Mouse (Mus musculus): ENCODE measurements around the gene Ucp2. TPM values are rescaled to one million over a fixed set of nuclear protein-coding genes. Genes with fewer than 3 reads are reported as not detected.

Gene Ucp2
- polyA plus RNA-seq, 1 experiment = 42.0 TPM

DNA sequence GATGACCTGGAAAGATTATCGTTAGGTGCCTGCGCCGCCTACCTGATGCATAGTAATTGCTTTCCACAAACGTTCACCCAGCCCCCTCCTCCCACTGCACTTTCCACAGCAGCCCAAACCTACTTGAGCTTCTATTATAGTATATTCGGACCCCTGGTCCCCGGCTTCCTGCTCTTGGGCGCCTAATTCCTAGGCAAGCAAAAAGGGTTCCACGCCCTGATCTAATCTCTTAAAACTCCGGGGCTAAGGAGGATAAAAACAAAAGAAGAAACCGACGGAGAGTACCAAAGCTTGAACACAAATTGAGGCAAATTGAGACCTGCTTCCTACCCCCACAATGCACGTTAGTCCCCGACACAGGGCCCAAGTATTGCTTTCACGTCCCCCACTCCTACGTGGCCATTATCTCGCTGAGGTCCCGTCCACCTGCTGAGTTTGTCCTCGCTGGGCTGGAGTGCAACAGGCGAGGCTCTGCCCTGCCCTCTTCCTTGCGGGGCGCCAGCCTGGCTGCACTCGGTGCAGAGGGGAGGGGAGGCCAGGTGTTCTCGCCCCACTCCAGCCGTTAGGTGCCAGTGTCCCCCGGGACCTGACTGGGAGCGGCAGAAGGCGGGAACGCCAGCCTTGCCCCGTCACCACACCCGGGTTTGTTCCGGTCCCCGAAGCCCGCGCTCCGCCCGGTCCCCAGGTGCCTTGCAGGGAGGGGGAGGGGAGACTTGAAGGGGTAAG, 583 bp upstream of the Ucp2 start:
- TF ChIP-seq POLR2A (IDR thresholded peaks at IDR 0.05; ENCODE audit: extremely low read depth, insufficient read depth, low read length) (no peak), CTCF (IDR thresholded peaks at IDR 0.05; ENCODE audit: extremely low read depth, insufficient read depth, low read length) (no peak)
- peak overlapping the region; percentile 28; the same call in 1 of the 2 replicates for H3K4me3 ChIP-seq (ENCODE audit: insufficient read depth, low read length)
- H3K4me1 ChIP-seq (ENCODE audit: control insufficient read depth, insufficient read depth, low read length) = no peaks in the 10 kb centered on the region; the same call in 1 of the 2 replicates
- H3K27ac ChIP-seq (ENCODE audit: insufficient read depth, low read length) = no peak overlapping the region

GRCm38 (mm10) chr7:100493484-100494414, 612 bp downstream of the Ucp2 start:
- TF ChIP-seq CTCF (IDR thresholded peaks at IDR 0.05; ENCODE audit: extremely low read depth, insufficient read depth, low read length) (no peak), POLR2A (IDR thresholded peaks at IDR 0.05; ENCODE audit: extremely low read depth, insufficient read depth, low read length) (no peak)
- Histone ChIP-seq H3K27ac (ENCODE audit: insufficient read depth, low read length) (0 out of 2 replicates have a peak overlapping the region, but pooled peaks have one; percentile 17), H3K4me3 (ENCODE audit: insufficient read depth, low read length) (peak overlapping the region; percentile 28), H3K4me1 (ENCODE audit: control insufficient read depth, insufficient read depth, low read length) (no peaks in the 10 kb centered on the region; the same call in 1 of the 2 replicates)

DNA sequence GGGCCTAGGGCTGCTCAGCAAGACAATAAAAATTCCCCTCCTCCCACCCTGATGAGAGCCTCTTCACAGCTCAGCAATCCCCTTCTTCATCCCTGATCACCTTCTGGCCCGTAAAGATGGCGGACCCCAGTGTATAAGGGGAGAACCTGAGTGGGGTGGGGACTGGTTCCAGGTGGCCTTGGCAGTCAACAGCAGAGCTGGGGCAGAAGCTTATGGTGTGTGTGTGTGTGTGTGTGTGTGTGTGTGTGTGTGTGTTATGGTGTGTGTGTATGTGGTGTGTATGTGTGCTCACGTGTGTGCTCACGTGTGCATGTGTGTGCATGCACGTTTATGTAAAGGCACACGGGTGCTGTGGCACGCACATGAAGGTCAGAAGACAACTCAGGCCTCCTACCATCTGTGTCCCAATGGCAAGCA, 1.3 kb downstream of the Ucp2 start:
- no peak overlapping the region for H3K27ac ChIP-seq (ENCODE audit: insufficient read depth, low read length)
- H3K4me3 ChIP-seq (ENCODE audit: insufficient read depth, low read length) = peak overlapping the region; percentile 28
- TF ChIP-seq CTCF (IDR thresholded peaks at IDR 0.05; ENCODE audit: extremely low read depth, insufficient read depth, low read length) (no peak), POLR2A (IDR thresholded peaks at IDR 0.05; ENCODE audit: extremely low read depth, insufficient read depth, low read length) (no peak)
- H3K4me1 ChIP-seq (ENCODE audit: control insufficient read depth, insufficient read depth, low read length) = no peaks in the 10 kb centered on the region; the same call in 1 of the 2 replicates

DNA sequence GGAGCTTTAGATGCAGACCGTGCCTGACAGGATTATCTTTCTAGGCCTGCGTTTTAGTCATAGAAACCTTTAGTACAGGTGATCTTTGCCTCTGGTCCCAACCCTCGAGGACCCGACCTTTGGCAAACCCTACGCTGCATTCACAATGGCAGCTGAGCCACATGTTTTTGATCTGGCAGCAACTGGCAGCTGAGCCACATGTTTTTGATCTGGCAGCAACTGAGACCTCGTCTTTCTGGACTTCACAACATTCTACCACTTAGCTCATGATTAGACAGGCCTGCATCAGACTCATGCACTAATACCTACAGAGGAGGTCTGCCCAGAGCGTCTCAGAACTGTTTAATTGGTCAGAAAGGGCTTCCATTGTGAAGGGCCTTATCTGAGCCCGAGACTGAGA, 1.9 kb downstream of the Ucp2 start:
- no peaks in the 10 kb centered on the region; the same call in 1 of the 2 replicates for H3K4me1 ChIP-seq (ENCODE audit: control insufficient read depth, insufficient read depth, low read length)
- TF ChIP-seq CTCF (IDR thresholded peaks at IDR 0.05; ENCODE audit: extremely low read depth, insufficient read depth, low read length) = no peak
- TF ChIP-seq POLR2A (IDR thresholded peaks at IDR 0.05; ENCODE audit: extremely low read depth, insufficient read depth, low read length) = no peak
- peak overlapping the region; percentile 6 for H3K4me3 ChIP-seq (ENCODE audit: insufficient read depth, low read length)
- peak overlapping the region; percentile 38 for H3K27ac ChIP-seq (ENCODE audit: insufficient read depth, low read length)

- H3K4me1 ChIP-seq (ENCODE audit: control insufficient read depth, insufficient read depth, low read length) = no peaks in the 10 kb centered on the region; the same call in 1 of the 2 replicates
- peak overlapping the region; percentile 6 for H3K4me3 ChIP-seq (ENCODE audit: insufficient read depth, low read length)
- H3K27ac ChIP-seq (ENCODE audit: insufficient read depth, low read length) = peak overlapping the region; percentile 38
- TF ChIP-seq POLR2A (IDR thresholded peaks at IDR 0.05; ENCODE audit: extremely low read depth, insufficient read depth, low read length) (no peak), CTCF (IDR thresholded peaks at IDR 0.05; ENCODE audit: extremely low read depth, insufficient read depth, low read length) (no peak)
Observed at GRCm38 (mm10) chr7:100495581-100496251, 2.6 kb downstream of the Ucp2 start.

DNA sequence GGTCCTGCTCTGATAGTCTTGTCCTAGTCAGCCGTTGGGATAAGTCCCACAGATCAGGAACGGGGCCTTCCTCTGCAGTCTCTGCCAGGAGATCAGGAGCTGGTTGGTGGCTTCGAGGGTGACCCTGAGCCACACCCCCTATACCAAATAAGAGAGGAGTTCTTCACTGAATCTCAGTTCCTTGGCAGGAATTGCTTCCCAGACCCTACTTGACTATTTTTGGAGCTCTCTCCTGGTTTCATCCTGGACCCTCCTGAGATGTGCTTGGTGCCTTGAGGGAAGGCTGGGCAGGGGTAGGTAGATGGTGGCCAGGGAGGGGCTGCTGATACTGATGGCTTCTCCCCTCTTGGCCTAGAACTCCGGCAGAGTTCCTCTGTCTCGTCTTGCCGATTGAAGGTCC, 3.2 kb downstream of the Ucp2 start:
- no peak overlapping the region for H3K27ac ChIP-seq (ENCODE audit: insufficient read depth, low read length)
- H3K4me1 ChIP-seq (ENCODE audit: control insufficient read depth, insufficient read depth, low read length) = no peaks in the 10 kb centered on the region; the same call in 1 of the 2 replicates
- H3K4me3 ChIP-seq (ENCODE audit: insufficient read depth, low read length) = no peak overlapping the region
- TF ChIP-seq POLR2A (IDR thresholded peaks at IDR 0.05; ENCODE audit: extremely low read depth, insufficient read depth, low read length) (no peak), CTCF (IDR thresholded peaks at IDR 0.05; ENCODE audit: extremely low read depth, insufficient read depth, low read length) (no peak)

DNA sequence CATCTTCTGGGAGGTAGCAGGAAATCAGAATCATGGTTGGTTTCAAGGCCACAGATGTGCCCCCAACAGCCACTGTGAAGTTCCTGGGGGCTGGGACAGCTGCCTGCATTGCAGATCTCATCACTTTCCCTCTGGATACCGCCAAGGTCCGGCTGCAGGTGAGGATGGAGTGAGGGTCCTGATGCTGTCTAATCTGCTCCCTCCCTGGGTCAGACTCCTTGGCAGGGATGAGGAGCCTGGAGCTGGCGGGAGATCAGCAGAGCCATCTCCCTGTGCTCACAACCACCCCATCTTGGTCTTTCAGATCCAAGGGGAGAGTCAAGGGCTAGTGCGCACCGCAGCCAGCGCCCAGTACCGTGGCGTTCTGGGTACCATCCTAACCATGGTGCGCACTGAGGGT, 3.7 kb downstream of the Ucp2 start:
- H3K27ac ChIP-seq (ENCODE audit: insufficient read depth, low read length) = no peak overlapping the region

DNA sequence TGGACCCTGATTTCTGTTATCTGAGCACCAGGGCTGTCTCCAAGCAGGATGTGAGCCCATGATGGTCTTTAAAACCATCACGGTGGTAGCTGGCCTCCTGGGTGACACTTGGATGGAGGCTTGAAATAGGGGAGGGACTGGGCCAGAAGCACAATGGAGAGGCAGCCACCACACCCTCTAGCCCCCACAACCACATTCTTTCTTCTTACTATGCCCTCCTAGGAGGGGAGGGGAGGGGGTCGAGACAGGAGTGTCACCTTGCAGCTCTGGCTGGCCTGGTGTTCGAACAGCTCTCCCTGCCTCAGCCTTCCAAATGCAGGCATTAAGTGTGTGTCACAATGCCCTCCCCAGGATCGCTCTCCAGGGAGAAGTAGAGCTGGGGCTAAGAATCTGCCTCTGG, 4.3 kb downstream of the Ucp2 start:
- TF ChIP-seq POLR2A (IDR thresholded peaks at IDR 0.05; ENCODE audit: extremely low read depth, insufficient read depth, low read length) (no peak), CTCF (IDR thresholded peaks at IDR 0.05; ENCODE audit: extremely low read depth, insufficient read depth, low read length) (no peak)

More for the DNA sequence above, 3.7 kb downstream of the Ucp2 start:
- no peak overlapping the region for H3K4me3 ChIP-seq (ENCODE audit: insufficient read depth, low read length)
- H3K4me1 ChIP-seq (ENCODE audit: control insufficient read depth, insufficient read depth, low read length) = no peaks in the 10 kb centered on the region; the same call in 1 of the 2 replicates
- TF ChIP-seq POLR2A (IDR thresholded peaks at IDR 0.05; ENCODE audit: extremely low read depth, insufficient read depth, low read length) (no peak), CTCF (IDR thresholded peaks at IDR 0.05; ENCODE audit: extremely low read depth, insufficient read depth, low read length) (no peak)

DNA sequence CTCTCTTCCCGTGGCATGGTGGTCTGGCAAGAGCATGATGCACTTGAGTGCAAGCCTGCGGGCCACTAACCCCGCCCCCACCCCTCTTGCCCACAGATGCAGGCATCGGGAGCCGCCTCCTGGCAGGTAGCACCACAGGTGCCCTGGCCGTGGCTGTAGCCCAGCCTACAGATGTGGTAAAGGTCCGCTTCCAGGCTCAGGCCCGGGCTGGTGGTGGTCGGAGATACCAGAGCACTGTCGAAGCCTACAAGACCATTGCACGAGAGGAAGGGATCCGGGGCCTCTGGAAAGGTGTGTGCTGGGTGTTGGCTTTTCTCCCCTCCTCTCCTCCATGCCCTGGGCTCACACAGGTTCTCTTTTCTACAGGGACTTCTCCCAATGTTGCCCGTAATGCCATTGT, 4.8 kb downstream of the Ucp2 start:
- TF ChIP-seq CTCF (IDR thresholded peaks at IDR 0.05; ENCODE audit: extremely low read depth, insufficient read depth, low read length) = no peak
- no peak for TF ChIP-seq POLR2A (IDR thresholded peaks at IDR 0.05; ENCODE audit: extremely low read depth, insufficient read depth, low read length)
- Histone ChIP-seq H3K27ac (ENCODE audit: insufficient read depth, low read length) (no peak overlapping the region), H3K4me3 (ENCODE audit: insufficient read depth, low read length) (no peak overlapping the region), H3K4me1 (ENCODE audit: control insufficient read depth, insufficient read depth, low read length) (no peaks in the 10 kb centered on the region; the same call in 1 of the 2 replicates)

More for the DNA sequence above, 4.3 kb downstream of the Ucp2 start:
- H3K27ac ChIP-seq (ENCODE audit: insufficient read depth, low read length) = no peak overlapping the region
- no peaks in the 10 kb centered on the region; the same call in 1 of the 2 replicates for H3K4me1 ChIP-seq (ENCODE audit: control insufficient read depth, insufficient read depth, low read length)
- no peak overlapping the region for H3K4me3 ChIP-seq (ENCODE audit: insufficient read depth, low read length)

Data from cortical plate, adult 2 months (tissue).